24 mouse cellular contexts compared by ENCODE assay signal in the genomic region with DNA sequence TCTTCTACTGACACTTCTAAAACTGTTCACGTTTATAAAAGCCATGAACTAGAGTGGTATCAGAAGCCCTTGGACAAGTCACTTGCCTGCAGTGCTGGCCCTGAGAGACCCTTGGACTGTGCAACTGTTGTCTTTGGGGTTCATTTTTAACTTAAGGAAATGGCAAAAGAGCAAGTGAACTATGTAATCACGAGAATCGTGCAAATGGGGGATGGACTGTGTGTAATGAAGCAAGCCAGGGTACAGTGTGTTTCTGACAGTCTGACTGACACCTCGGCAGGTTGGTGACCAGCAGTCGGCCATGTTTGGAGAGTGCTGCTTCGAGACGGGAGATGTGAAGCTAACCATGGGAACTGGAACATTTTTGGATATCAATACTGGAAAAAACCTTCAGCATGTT. TPM values are rescaled to one million over a fixed set of nuclear protein-coding genes. Genes with fewer than 3 reads are reported as not detected.
DNase-seq lines count a peak whose midpoint lies in the region; ATAC-seq lines count a peak whose summit lies in the region.
"Had no signal": no experiment of that assay in that cellular context is flagged by ENCODE, and none has a peak within 500 bp of the region (broad histone marks: within the 10 kb centered on the region; RNA-seq: fewer than 3 reads in every experiment).

No protein-coding gene starts in this region.

- no peak overlapping the region for H3K4me3 ChIP-seq in kidney, embryonic 14.5 days (ENCODE audit: low read length)
- H3K4me3 ChIP-seq: embryonic facial prominence, embryonic 12.5 days; embryonic facial prominence, embryonic 15.5 days; heart, embryonic 13.5 days had no signal

- no peaks in the 10 kb centered on the region for H3K4me1 ChIP-seq in kidney, embryonic 14.5 days (ENCODE audit: control insufficient read depth, insufficient read depth, low read length)
- H3K4me1 ChIP-seq: embryonic facial prominence, embryonic 12.5 days; embryonic facial prominence, embryonic 15.5 days; heart, embryonic 13.5 days had no signal

- no peak overlapping the region for H3K4me2 ChIP-seq in kidney, embryonic 14.5 days (replicated peaks; ENCODE audit: low read depth, low read length)
- H3K4me2 ChIP-seq: embryonic facial prominence, embryonic 12.5 days; embryonic facial prominence, embryonic 15.5 days; heart, embryonic 13.5 days; hindbrain, embryonic 14.5 days had no signal

- 90% methylated on average over 7 of the region's 7 CpGs for WGBS in kidney, embryonic 14.5 days

- H3K27me3 ChIP-seq in kidney, embryonic 14.5 days (ENCODE audit: control insufficient read depth, insufficient read depth, low read length), result no peaks in the 10 kb centered on the region
- H3K27me3 ChIP-seq: embryonic facial prominence, embryonic 12.5 days; embryonic facial prominence, embryonic 15.5 days; heart, embryonic 13.5 days had no signal

- peak; percentile 17 for DNase-seq in kidney, adult 18-20 months
- DNase-seq in kidney, postnatal 10 days, result no peak
- DNase-seq in kidney, adult 9 months, result peak; percentile 78
- DNase-seq in yolk sac, embryonic 10.5 days (ENCODE audit: low spot score), result peak; percentile 18
- no peak for DNase-seq in B cell, adult 2 months
- DNase-seq: adrenal gland, adult 2 months; adrenal gland, postnatal 14 days; cerebellum, adult 11 months; cerebellum, adult 2 months; cerebellum, adult 9-11 months; cerebellum, postnatal 25 days; forebrain, postnatal 0 days; gastrocnemius, postnatal 25 days; heart, adult 18-20 months; heart, postnatal 14 days; heart, postnatal 4 days had no signal

- ATAC-seq in kidney, embryonic 14.5 days (ENCODE audit: low FRiP score, low TSS enrichment), result no peak
- ATAC-seq: CD4-positive, CD25-positive, alpha-beta regulatory T cell, adult 4 months; forebrain, embryonic 14.5 days; forebrain, postnatal 0 days; hindbrain, postnatal 0 days had no signal

- H3K36me3 ChIP-seq in kidney, embryonic 14.5 days (ENCODE audit: control insufficient read depth, insufficient read depth, low read length), result no peaks in the 10 kb centered on the region

- H3K9me3 ChIP-seq in kidney, embryonic 14.5 days (ENCODE audit: control insufficient read depth, low read length), result no peaks in the 10 kb centered on the region
- H3K9me3 ChIP-seq: embryonic facial prominence, embryonic 12.5 days; embryonic facial prominence, embryonic 15.5 days; heart, embryonic 13.5 days had no signal

- no peak overlapping the region for H3K9ac ChIP-seq in kidney, embryonic 14.5 days (ENCODE audit: low read depth, low read length)
- H3K9ac ChIP-seq: embryonic facial prominence, embryonic 12.5 days; embryonic facial prominence, embryonic 15.5 days; forebrain, postnatal 0 days; heart, embryonic 13.5 days; hindbrain, embryonic 14.5 days had no signal

- no peak overlapping the region for H3K27ac ChIP-seq in kidney, embryonic 14.5 days (ENCODE audit: low read depth, low read length)
- H3K27ac ChIP-seq: embryonic facial prominence, embryonic 12.5 days; embryonic facial prominence, embryonic 15.5 days; heart, embryonic 13.5 days; hindbrain, embryonic 14.5 days; hindbrain, postnatal 0 days had no signal

RNA-seq across cellular contexts. Expression of a gene that starts 33.6 kb away (rescaled TPM):
- 4.7 and 6.8 TPM in 2 replicates for polyA plus RNA-seq in kidney, embryonic 14.5 days (2014; fragmentation: Nextera tagmentation; extraction: Ambion mirVana)

RNA-seq across cellular contexts. Expression of a gene that starts 43.3 kb away (rescaled TPM):
- 64.5 and 65.4 TPM in 2 replicates for polyA plus RNA-seq in kidney, embryonic 14.5 days (2014; fragmentation: Nextera tagmentation; extraction: Ambion mirVana)

Comparison
In these comparisons a context has a peak if more than half of its experiments do, and no peak if none do; other contexts are left out.
1. DNase-seq: peak in kidney, adult 18-20 months (single experiment), kidney, adult 9 months (single experiment) and yolk sac, embryonic 10.5 days (single experiment); none in kidney, postnatal 10 days (single experiment) and B cell, adult 2 months (0 of 2).